Mouse (Mus musculus): Measurements from ENCODE around the gene Cog3. TPM values are rescaled to one million over a fixed set of nuclear protein-coding genes. Genes with fewer than 3 reads are reported as not detected.
"Not testable (repeated sequence)": the region's sequence is repeated elsewhere in the genome, so short reads cannot be mapped to it uniquely, and the experiment has no call there.

Cog3 gene
- polyA plus RNA-seq, 1 experiment from 2014 or later = 24.8 TPM

GRCm38 (mm10) chr14:75786424-75786867 lies 32.1 kb upstream of the Cog3 start:
- Histone ChIP-seq H3K4me1 (peaks cover 3% of the 10 kb centered on the region; the same call in 1 of the 2 replicates), H3K4me3 (peak overlapping the region; percentile 72), H3K27me3 (peaks cover 17% of the 10 kb centered on the region), H3K36me3 (no peaks in the 10 kb centered on the region), H3K4me2 (replicated peaks) (peak overlapping the region; percentile 71), H3K9me3 (replicated peaks) (no peaks in the 10 kb centered on the region), H3K9ac (peak overlapping the region; percentile 83), H3K27ac (peak overlapping the region; percentile 95)
- peak; percentile 90 for ATAC-seq (ENCODE audit: low FRiP score)
- under 1% methylated on average over 30 of the region's 31 CpGs for WGBS

- Histone ChIP-seq H3K27me3 (no peaks in the 10 kb centered on the region), H3K4me2 (replicated peaks) (no peak overlapping the region), H3K9me3 (replicated peaks) (no peaks in the 10 kb centered on the region), H3K4me1 (no peaks in the 10 kb centered on the region), H3K4me3 (no peak overlapping the region), H3K9ac (no peak overlapping the region), H3K36me3 (0 out of 2 replicates have a peak, but pooled peaks cover 4% of the 10 kb centered on the region), H3K27ac (no peak overlapping the region)
- no peak for ATAC-seq (ENCODE audit: low FRiP score)
- WGBS = 94% methylated on average over 4 of the region's 4 CpGs
These were observed 25.6 kb upstream of the Cog3 start for GRCm38 (mm10) chr14:75779913-75780312.

GRCm38 (mm10) chr14:75776637-75777036 lies 22.3 kb upstream of the Cog3 start:
- H3K27ac ChIP-seq = no peak overlapping the region
- H3K4me2 ChIP-seq (replicated peaks) = no peak overlapping the region
- ATAC-seq (ENCODE audit: low FRiP score) = no peak
- H3K36me3 ChIP-seq = 0 out of 2 replicates have a peak, but pooled peaks cover 4% of the 10 kb centered on the region
- H3K4me3 ChIP-seq = no peak overlapping the region
- H3K27me3 ChIP-seq = no peaks in the 10 kb centered on the region
- WGBS = 89% methylated on average over 8 of the region's 8 CpGs
- no peak overlapping the region for H3K9ac ChIP-seq
- no peaks in the 10 kb centered on the region for H3K9me3 ChIP-seq (replicated peaks)
- no peaks in the 10 kb centered on the region for H3K4me1 ChIP-seq

GRCm38 (mm10) chr14:75773431-75773830 lies 19.1 kb upstream of the Cog3 start:
- Histone ChIP-seq H3K27me3 (no peaks in the 10 kb centered on the region), H3K27ac (no peak overlapping the region), H3K4me1 (no peaks in the 10 kb centered on the region), H3K4me2 (replicated peaks) (no peak overlapping the region), H3K9ac (no peak overlapping the region), H3K9me3 (replicated peaks) (no peaks in the 10 kb centered on the region), H3K4me3 (no peak overlapping the region), H3K36me3 (peaks cover 18% of the 10 kb centered on the region; the same call in 1 of the 2 replicates)
- ATAC-seq (ENCODE audit: low FRiP score) = no peak
- 88% methylated on average over 8 of the region's 8 CpGs for WGBS

- ATAC-seq (ENCODE audit: low FRiP score); H3K27ac ChIP-seq; H3K4me1 ChIP-seq; H3K4me3 ChIP-seq; H3K9me3 ChIP-seq (replicated peaks); H3K9ac ChIP-seq; H3K4me2 ChIP-seq (replicated peaks); H3K27me3 ChIP-seq: not testable (repeated sequence)
- WGBS = 83% methylated on average over 3 of the region's 3 CpGs
- H3K36me3 ChIP-seq = peaks cover 18% of the 10 kb centered on the region; the same call in 1 of the 2 replicates
These were observed 18.1 kb upstream of the Cog3 start for GRCm38 (mm10) chr14:75772407-75772806.

- Histone ChIP-seq H3K4me1 (no peaks in the 10 kb centered on the region), H3K9me3 (replicated peaks) (no peaks in the 10 kb centered on the region), H3K36me3 (peaks cover 20% of the 10 kb centered on the region), H3K9ac (no peak overlapping the region), H3K4me2 (replicated peaks) (no peak overlapping the region), H3K4me3 (no peak overlapping the region), H3K27me3 (no peaks in the 10 kb centered on the region), H3K27ac (no peak overlapping the region)
- no peak for ATAC-seq (ENCODE audit: low FRiP score)
- 89% methylated on average over 8 of the region's 8 CpGs for WGBS
These were observed 16.8 kb upstream of the Cog3 start for GRCm38 (mm10) chr14:75771101-75771501.

- Histone ChIP-seq H3K36me3 (peaks cover 18% of the 10 kb centered on the region), H3K4me3 (no peak overlapping the region), H3K4me1 (no peaks in the 10 kb centered on the region), H3K27me3 (no peaks in the 10 kb centered on the region), H3K27ac (no peak overlapping the region), H3K9ac (no peak overlapping the region), H3K4me2 (replicated peaks) (no peak overlapping the region), H3K9me3 (replicated peaks) (no peaks in the 10 kb centered on the region)
- ATAC-seq (ENCODE audit: low FRiP score) = no peak
- WGBS = 88% methylated on average over 9 of the region's 9 CpGs
These were observed 15.0 kb upstream of the Cog3 start for GRCm38 (mm10) chr14:75769334-75769733.

GRCm38 (mm10) chr14:75768275-75768608 lies 13.9 kb upstream of the Cog3 start:
- no peak for ATAC-seq (ENCODE audit: low FRiP score)
- H3K36me3 ChIP-seq = peaks cover 18% of the 10 kb centered on the region
- 0% methylated on average over 1 of the region's 1 CpGs for WGBS
- no peaks in the 10 kb centered on the region for H3K9me3 ChIP-seq (replicated peaks)
- H3K27ac ChIP-seq = no peak overlapping the region
- no peak overlapping the region for H3K9ac ChIP-seq
- no peaks in the 10 kb centered on the region for H3K4me1 ChIP-seq
- H3K4me3 ChIP-seq = no peak overlapping the region
- H3K4me2 ChIP-seq (replicated peaks) = no peak overlapping the region
- no peaks in the 10 kb centered on the region for H3K27me3 ChIP-seq

GRCm38 (mm10) chr14:75767492-75768274 lies 13.4 kb upstream of the Cog3 start:
- Histone ChIP-seq H3K9ac (no peak overlapping the region), H3K27ac (peak overlapping the region; percentile 45; the same call in 1 of the 2 replicates), H3K4me2 (replicated peaks) (peak overlapping the region; percentile 24), H3K4me3 (no peak overlapping the region), H3K4me1 (no peaks in the 10 kb centered on the region), H3K36me3 (peaks cover 18% of the 10 kb centered on the region), H3K27me3 (no peaks in the 10 kb centered on the region), H3K9me3 (replicated peaks) (no peaks in the 10 kb centered on the region)
- peak; percentile 92 for ATAC-seq (ENCODE audit: low FRiP score)
- 56% methylated on average over 17 of the region's 17 CpGs for WGBS

GRCm38 (mm10) chr14:75761028-75761805 lies 6.9 kb upstream of the Cog3 start:
- H3K9me3 ChIP-seq (replicated peaks) = no peaks in the 10 kb centered on the region
- H3K4me1 ChIP-seq = no peaks in the 10 kb centered on the region
- 63% methylated on average over 10 of the region's 10 CpGs for WGBS
- ATAC-seq (ENCODE audit: low FRiP score) = no peak
- no peak overlapping the region for H3K4me2 ChIP-seq (replicated peaks)
- H3K4me3 ChIP-seq = no peak overlapping the region
- no peak overlapping the region for H3K27ac ChIP-seq
- peaks cover 8% of the 10 kb centered on the region; the same call in 1 of the 2 replicates for H3K36me3 ChIP-seq
- no peak overlapping the region for H3K9ac ChIP-seq
- peaks cover 8% of the 10 kb centered on the region; the same call in 1 of the 2 replicates for H3K27me3 ChIP-seq

- Histone ChIP-seq H3K4me2 (replicated peaks) (no peak overlapping the region), H3K9me3 (replicated peaks) (no peaks in the 10 kb centered on the region), H3K27me3 (peaks cover 8% of the 10 kb centered on the region; the same call in 1 of the 2 replicates), H3K27ac (no peak overlapping the region), H3K4me3 (no peak overlapping the region), H3K4me1 (peaks cover 5% of the 10 kb centered on the region), H3K9ac (no peak overlapping the region), H3K36me3 (peaks cover 8% of the 10 kb centered on the region; the same call in 1 of the 2 replicates)
- no peak for ATAC-seq (ENCODE audit: low FRiP score)
- 85% methylated on average over 7 of the region's 7 CpGs for WGBS
These were observed 4.1 kb upstream of the Cog3 start for GRCm38 (mm10) chr14:75758401-75758800.

GRCm38 (mm10) chr14:75757821-75758220 lies 3.5 kb upstream of the Cog3 start:
- Histone ChIP-seq H3K27ac (no peak overlapping the region), H3K36me3 (peaks cover 8% of the 10 kb centered on the region; the same call in 1 of the 2 replicates), H3K27me3 (peaks cover 8% of the 10 kb centered on the region; the same call in 1 of the 2 replicates), H3K4me1 (peaks cover 10% of the 10 kb centered on the region), H3K4me2 (replicated peaks) (no peak overlapping the region), H3K4me3 (no peak overlapping the region), H3K9ac (no peak overlapping the region), H3K9me3 (replicated peaks) (no peaks in the 10 kb centered on the region)
- ATAC-seq (ENCODE audit: low FRiP score) = no peak
- 83% methylated on average over 2 of the region's 2 CpGs for WGBS

Measured in hindbrain, embryonic 12.5 days (tissue).